Mouse (Mus musculus) forebrain, embryonic 16.5 days (tissue): ENCODE data around the gene Atp9a. TPM values are rescaled to one million over a fixed set of nuclear protein-coding genes. Genes with fewer than 3 reads are reported as not detected.
A peak's percentile ranks its signal among the peaks of the same experiment; 100 is the strongest.

ENCODE experiments used
- ATAC-seq: fragments of 200-750 bp; cut with Nextera tagmentation; 2 replicates; pipeline ENCODE4 v1.8.0; 2017; ENCODE audit warnings: mild to moderate bottlenecking, moderate library complexity
- H3K27ac ChIP-seq: fragments of 300-500 bp; sonication (generic); 2 replicates; pipeline ENCODE4 v1.5.1; 2014; ENCODE audit warnings: low read length, control low read depth
- H3K27me3 ChIP-seq: fragments of 300-500 bp; sonication (generic); replicated peaks from 2 replicates; pipeline ENCODE4 v1.6.1; 2014; ENCODE audit warnings: low read length; ENCODE audit not compliant: control insufficient read depth, insufficient read depth
- H3K36me3 ChIP-seq: fragments of 300-500 bp; sonication (generic); 2 replicates; pipeline ENCODE4 v1.6.1; 2014; ENCODE audit not compliant: control insufficient read depth, insufficient read depth
- H3K4me1 ChIP-seq: fragments of 300-500 bp; sonication (generic); replicated peaks from 2 replicates; pipeline ENCODE4 v1.6.1; 2014; ENCODE audit warnings: low read length; ENCODE audit not compliant: control insufficient read depth, insufficient read depth
- H3K4me2 ChIP-seq: fragments of 300-500 bp; sonication (generic); 2 replicates; pipeline ENCODE4 v1.6.1; 2014; ENCODE audit warnings: mild to moderate bottlenecking, low read length, control low read depth
- H3K4me3 ChIP-seq: fragments of 300-500 bp; sonication (generic); replicated peaks from 2 replicates; pipeline ENCODE4 v1.5.1; 2014; ENCODE audit warnings: mild to moderate bottlenecking, low read length, control low read depth
- H3K9ac ChIP-seq: fragments of 300-500 bp; sonication (generic); replicated peaks from 2 replicates; pipeline ENCODE4 v1.6.1; 2014; ENCODE audit warnings: low read depth, low read length, control low read depth
- H3K9me3 ChIP-seq: fragments of 300-500 bp; sonication (generic); 2 replicates; pipeline ENCODE4 v1.6.1; 2016; ENCODE audit warnings: low read length; ENCODE audit not compliant: control insufficient read depth
- WGBS: fragments of 180-500 bp; shearing (Covaris S2); extraction: QIAGEN DNeasy Blood & Tissue Kit; methylation state at CpG from one replicate; pipeline ENCODE4 v1.1.7; 2014; 5-methylcytosine and 5-hydroxymethylcytosine counted together
- polyA plus RNA-seq: library from polyadenylated mRNA; unstranded; fragments of >200 nt; fragmentation: Nextera tagmentation; extraction: Ambion mirVana; gene quantifications from 2 replicates; pipeline ENCODE4 v1.2.1, GENCODE M21; 2015

The Atp9a gene
- polyA plus RNA-seq, 1 experiment from 2014 or later: 60.4 TPM

- Histone ChIP-seq H3K4me2 (no peak overlapping the region), H3K9ac (no peak overlapping the region), H3K4me3 (no peak overlapping the region), H3K27ac (no peak overlapping the region), H3K9me3 (no peaks in the 10 kb centered on the region), H3K4me1 (peaks cover 21% of the 10 kb centered on the region), H3K36me3 (no peaks in the 10 kb centered on the region), H3K27me3 (peaks cover 2% of the 10 kb centered on the region; the same call in 1 of the 2 replicates)
- 86% methylated on average over 5 of the region's 5 CpGs for WGBS
- ATAC-seq: no peak
Observed at GRCm38 (mm10) chr2:168593004-168593403, 149.2 kb downstream of the Atp9a start.

- Histone ChIP-seq H3K9me3 (no peaks in the 10 kb centered on the region), H3K9ac (no peak overlapping the region), H3K4me3 (no peak overlapping the region), H3K4me2 (no peak overlapping the region), H3K27me3 (peaks cover 2% of the 10 kb centered on the region; the same call in 1 of the 2 replicates), H3K36me3 (no peaks in the 10 kb centered on the region), H3K4me1 (peaks cover 26% of the 10 kb centered on the region), H3K27ac (no peak overlapping the region)
- WGBS: 86% methylated on average over 2 of the region's 2 CpGs
- ATAC-seq: no peak
Observed at GRCm38 (mm10) chr2:168591076-168591475, 151.1 kb downstream of the Atp9a start.

- no peak for ATAC-seq
- Histone ChIP-seq H3K9me3 (no peaks in the 10 kb centered on the region), H3K4me1 (peaks cover 26% of the 10 kb centered on the region), H3K36me3 (no peaks in the 10 kb centered on the region), H3K27ac (no peak overlapping the region), H3K4me3 (no peak overlapping the region; the same call in 1 of the 2 replicates), H3K9ac (no peak overlapping the region), H3K4me2 (peak overlapping the region; percentile 59), H3K27me3 (peaks cover 2% of the 10 kb centered on the region; the same call in 1 of the 2 replicates)
- WGBS: 50% methylated on average over 10 of the region's 10 CpGs
Observed at GRCm38 (mm10) chr2:168590556-168590955, 151.7 kb downstream of the Atp9a start.

- Histone ChIP-seq H3K9ac (peak overlapping the region; percentile 5; the same call in 1 of the 2 replicates), H3K27ac (no peak overlapping the region)
Observed at GRCm38 (mm10) chr2:168590168-168590551, 152.0 kb downstream of the Atp9a start.

GRCm38 (mm10) chr2:168589368-168590167, 152.6 kb downstream of the Atp9a start:
- Histone ChIP-seq H3K4me3 (peak overlapping the region; percentile 33), H3K27ac (no peak overlapping the region), H3K9me3 (no peaks in the 10 kb centered on the region), H3K4me2 (peak overlapping the region; percentile 59), H3K27me3 (peaks cover 2% of the 10 kb centered on the region; the same call in 1 of the 2 replicates), H3K9ac (peak overlapping the region; percentile 5; the same call in 1 of the 2 replicates), H3K36me3 (no peaks in the 10 kb centered on the region), H3K4me1 (peaks cover 30% of the 10 kb centered on the region)
- peak; percentile 42; the same call in 1 of the 2 replicates for ATAC-seq
- WGBS: 6% methylated on average over 21 of the region's 21 CpGs

More at GRCm38 (mm10) chr2:168590168-168590551, 152.0 kb downstream of the Atp9a start:
- Histone ChIP-seq H3K4me3 (peak overlapping the region; percentile 33), H3K27me3 (peaks cover 2% of the 10 kb centered on the region; the same call in 1 of the 2 replicates), H3K9me3 (no peaks in the 10 kb centered on the region), H3K36me3 (no peaks in the 10 kb centered on the region), H3K4me2 (peak overlapping the region; percentile 59), H3K4me1 (peaks cover 26% of the 10 kb centered on the region)
- 0 out of 2 replicates have a peak, but pooled peaks have one; percentile 22 for ATAC-seq
- 0% methylated on average over 29 of the region's 38 CpGs for WGBS

- H3K4me3 ChIP-seq: no peak overlapping the region
- no peak overlapping the region for H3K9ac ChIP-seq
- no peak overlapping the region; the same call in 1 of the 2 replicates for H3K4me2 ChIP-seq
- WGBS: 20% methylated on average over 11 of the region's 11 CpGs
- no peak overlapping the region for H3K27ac ChIP-seq
- peaks cover 32% of the 10 kb centered on the region for H3K4me1 ChIP-seq
- H3K9me3 ChIP-seq: no peaks in the 10 kb centered on the region
- peaks cover 2% of the 10 kb centered on the region; the same call in 1 of the 2 replicates for H3K27me3 ChIP-seq
- ATAC-seq: peak; percentile 80
- H3K36me3 ChIP-seq: no peaks in the 10 kb centered on the region
Observed at GRCm38 (mm10) chr2:168588591-168589367, 153.4 kb downstream of the Atp9a start.

GRCm38 (mm10) chr2:168587159-168587558, 155.1 kb downstream of the Atp9a start:
- H3K27me3 ChIP-seq: peaks cover 2% of the 10 kb centered on the region; the same call in 1 of the 2 replicates
- WGBS: 62% methylated on average over 8 of the region's 8 CpGs
- H3K9me3 ChIP-seq: no peaks in the 10 kb centered on the region
- no peak overlapping the region for H3K4me2 ChIP-seq
- H3K36me3 ChIP-seq: no peaks in the 10 kb centered on the region
- H3K4me3 ChIP-seq: no peak overlapping the region
- H3K4me1 ChIP-seq: peaks cover 32% of the 10 kb centered on the region
- H3K27ac ChIP-seq: no peak overlapping the region
- ATAC-seq: no peak
- no peak overlapping the region for H3K9ac ChIP-seq

GRCm38 (mm10) chr2:168586512-168586911, 155.7 kb downstream of the Atp9a start:
- H3K9me3 ChIP-seq: no peaks in the 10 kb centered on the region
- H3K9ac ChIP-seq: no peak overlapping the region
- H3K4me1 ChIP-seq: peaks cover 32% of the 10 kb centered on the region
- H3K4me2 ChIP-seq: no peak overlapping the region
- H3K36me3 ChIP-seq: no peaks in the 10 kb centered on the region
- H3K27me3 ChIP-seq: peaks cover 2% of the 10 kb centered on the region; the same call in 1 of the 2 replicates
- ATAC-seq: no peak
- WGBS: 87% methylated on average over 12 of the region's 12 CpGs
- no peak overlapping the region for H3K27ac ChIP-seq
- H3K4me3 ChIP-seq: no peak overlapping the region

GRCm38 (mm10) chr2:168584857-168585256, 157.4 kb downstream of the Atp9a start:
- ATAC-seq: no peak
- H3K4me1 ChIP-seq: peaks cover 37% of the 10 kb centered on the region
- H3K9ac ChIP-seq: no peak overlapping the region
- H3K4me3 ChIP-seq: no peak overlapping the region
- H3K27ac ChIP-seq: no peak overlapping the region
- H3K4me2 ChIP-seq: no peak overlapping the region
- no peaks in the 10 kb centered on the region; the same call in 1 of the 2 replicates for H3K27me3 ChIP-seq
- 51% methylated on average over 6 of the region's 6 CpGs for WGBS
- H3K36me3 ChIP-seq: no peaks in the 10 kb centered on the region
- no peaks in the 10 kb centered on the region for H3K9me3 ChIP-seq
